Mouse (Mus musculus): ENCODE results near the gene Tes. TPM values are rescaled to one million over a fixed set of nuclear protein-coding genes. Genes with fewer than 3 reads are reported as not detected.

The Tes gene
- 59.6 and 62.5 TPM in 2 replicates for polyA plus RNA-seq (2012; rRNA removed)

GRCm38 (mm10) chr6:17064936-17065790 lies at the start of gene Tes:
TSS of gene Tes (plus strand) at chr6:17065149.

Other genes starting within 250 kb of the Tes start
- gene Tfec, start 166.7 kb upstream of the Tes start, polyA plus RNA-seq (2012; rRNA removed): 0.26 and 0.36 TPM in 2 replicates
- gene Cav2, start 216.0 kb downstream of the Tes start, polyA plus RNA-seq (2012; rRNA removed): 49.9 and 61.5 TPM in 2 replicates
- gene Cav1, start 241.2 kb downstream of the Tes start, polyA plus RNA-seq (2012; rRNA removed): 419 and 551 TPM in 2 replicates